In the genomic region with DNA sequence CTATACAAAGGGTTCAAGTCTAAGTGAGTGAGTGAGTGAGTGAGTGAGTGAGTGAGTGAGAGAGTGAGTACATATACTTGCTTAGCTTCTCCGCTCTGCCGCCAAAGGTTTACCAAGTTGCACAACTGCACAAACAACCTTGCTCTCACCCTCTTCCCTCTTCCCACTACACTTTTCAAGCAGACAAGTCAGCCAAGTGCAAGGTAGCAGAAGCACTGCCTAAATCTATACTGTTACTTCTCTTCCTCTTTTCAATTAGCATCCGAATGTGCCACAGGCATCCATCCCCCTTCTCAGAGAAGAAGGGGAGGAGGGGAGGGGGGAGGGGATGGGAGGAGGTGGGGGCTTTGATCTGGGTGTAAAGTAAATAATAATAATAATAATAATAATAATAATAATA, we compare ENCODE assay signal across 27 mouse cellular contexts.
"Had no signal": no experiment of that assay in that cellular context is flagged by ENCODE, and none has a peak within 500 bp of the region (broad histone marks: within the 10 kb centered on the region; RNA-seq: fewer than 3 reads in every experiment).

No protein-coding gene starts in this region.

- H3K27ac ChIP-seq: gastrocnemius, adult 2 months; heart, embryonic 10.5 days; hindbrain, embryonic 10.5 days; hindbrain, embryonic 12.5 days; hindbrain, embryonic 14.5 days; intestine, embryonic 15.5 days; layer of hippocampus, adult 2 months; left cerebral cortex, adult 2 months; limb, embryonic 10.5 days; limb, embryonic 12.5 days; liver, embryonic 13.5 days had no signal

- H3K27me3 ChIP-seq: heart, embryonic 12.5 days; hindbrain, embryonic 12.5 days; intestine, embryonic 15.5 days; limb, embryonic 12.5 days; liver, embryonic 13.5 days had no signal

- ATAC-seq: hindbrain, embryonic 16.5 days; inflammation-experienced regulatory T-cells, adult 6 months; intestine, embryonic 15.5 days; intestine, postnatal 0 days had no signal

- H3K9me3 ChIP-seq: heart, embryonic 10.5 days; heart, embryonic 12.5 days; hindbrain, embryonic 10.5 days; hindbrain, embryonic 12.5 days; intestine, embryonic 15.5 days; limb, embryonic 10.5 days; limb, embryonic 12.5 days; liver, embryonic 13.5 days had no signal

- H3K4me3 ChIP-seq: gastrocnemius, adult 2 months; heart, embryonic 10.5 days; heart, embryonic 12.5 days; hindbrain, embryonic 10.5 days; hindbrain, embryonic 12.5 days; intestine, embryonic 15.5 days; layer of hippocampus, adult 2 months; left cerebral cortex, adult 2 months; limb, embryonic 10.5 days; limb, embryonic 12.5 days; liver, embryonic 13.5 days had no signal

- H3K9ac ChIP-seq: heart, embryonic 12.5 days; hindbrain, embryonic 12.5 days; hindbrain, embryonic 14.5 days; intestine, embryonic 15.5 days; limb, embryonic 12.5 days; liver, embryonic 13.5 days had no signal

- H3K4me1 ChIP-seq: heart, embryonic 10.5 days; heart, embryonic 12.5 days; intestine, embryonic 15.5 days; limb, embryonic 10.5 days; liver, embryonic 13.5 days had no signal

- DNase-seq: gastrocnemius, adult 2 months; gastrocnemius, postnatal 10 days; gastrocnemius, postnatal 25 days; heart, adult 18-20 months; heart, postnatal 10 days; heart, postnatal 4 days; kidney, adult 18-20 months; kidney, adult 8-10 months; kidney, postnatal 10 days; kidney, postnatal 25 days; kidney, postnatal 4 days; liver; liver, embryonic 13.5 days had no signal

- H3K4me2 ChIP-seq: heart, embryonic 12.5 days; hindbrain, embryonic 12.5 days; hindbrain, embryonic 14.5 days; intestine, embryonic 15.5 days; limb, embryonic 12.5 days; liver, embryonic 11.5 days; liver, embryonic 13.5 days had no signal
